Mouse (Mus musculus): Measurements from ENCODE around the gene Iqsec3. TPM values are rescaled to one million over a fixed set of nuclear protein-coding genes. Genes with fewer than 3 reads are reported as not detected.

The Iqsec3 gene
- total RNA-seq, 4 experiments from 2014 or later, result 0.24 to 0.65 (median 0.33) TPM

Small RNAs within 50 kb of the gene (microRNA-seq; reads per million reads assigned to microRNA genes)
- not detected for gene Gm24855

Other genes with a start within 250 kb of the Iqsec3 start
- gene Usp18, start 227.8 kb downstream of the Iqsec3 start, total RNA-seq (2022), result 1 to 10 TPM; 1.0 to 1.5 (median 1.3) TPM
- 1 to 10 TPM in 1 of 4 experiments, under 1 TPM in 2, not detected in 1; 0.59 to 1.1 (median 0.60) TPM for gene Slc6a13, start 173.5 kb downstream of the Iqsec3 start, total RNA-seq (2022)
- gene Slc6a12, start 130.6 kb downstream of the Iqsec3 start, total RNA-seq (2022), result under 1 TPM; 0.16 to 0.53 (median 0.26) TPM
- gene A2m, start 161.7 kb upstream of the Iqsec3 start, total RNA-seq (2022), result under 1 TPM in 1 of 4 experiments, not detected in 3; 0.07 TPM

All from gastrocnemius, adult 8-10 months (tissue).